Mouse (Mus musculus) hindbrain, embryonic 15.5 days (tissue): ENCODE results near the gene Eef1e1. TPM values are rescaled to one million over a fixed set of nuclear protein-coding genes. Genes with fewer than 3 reads are reported as not detected.
"Not testable (repeated sequence)": the region's sequence is repeated elsewhere in the genome, so short reads cannot be mapped to it uniquely, and the experiment has no call there.

Experiments used
- ATAC-seq: fragments of 200-750 bp; cut with Nextera tagmentation; 2 replicates; pipeline ENCODE4 v1.8.0; 2017; ENCODE audit warnings: low read depth, moderate number of reproducible peaks, moderate TSS enrichment; ENCODE audit not compliant: low FRiP score
- H3K27ac ChIP-seq: fragments of 300-500 bp; sonication (generic); replicated peaks from 2 replicates; pipeline ENCODE4 v1.5.1; 2015; ENCODE audit warnings: mild to moderate bottlenecking, inconsistent platforms
- H3K27me3 ChIP-seq: fragments of 300-500 bp; sonication (generic); 2 replicates; pipeline ENCODE4 v1.6.1; 2015; ENCODE audit warnings: control low read depth, inconsistent platforms
- H3K36me3 ChIP-seq: fragments of 300-500 bp; sonication (generic); 2 replicates; pipeline ENCODE4 v1.6.1; 2015; ENCODE audit warnings: control low read depth, inconsistent platforms
- H3K4me1 ChIP-seq: fragments of 300-500 bp; sonication (generic); replicated peaks from 2 replicates; pipeline ENCODE4 v1.6.1; 2015; ENCODE audit warnings: control low read depth, inconsistent platforms
- H3K4me2 ChIP-seq: fragments of 300-500 bp; sonication (generic); 2 replicates; pipeline ENCODE4 v1.6.1; 2015; ENCODE audit warnings: moderate library complexity, mild to moderate bottlenecking, inconsistent platforms
- H3K4me3 ChIP-seq: fragments of 300-500 bp; sonication (generic); 2 replicates; pipeline ENCODE4 v1.5.1; 2015; ENCODE audit warnings: mild to moderate bottlenecking, inconsistent platforms
- H3K9ac ChIP-seq: fragments of 300-500 bp; sonication (generic); 2 replicates; pipeline ENCODE4 v1.6.1; 2015; ENCODE audit warnings: inconsistent platforms
- H3K9me3 ChIP-seq: fragments of 300-500 bp; sonication (generic); 2 replicates; pipeline ENCODE4 v1.6.1; 2016; ENCODE audit warnings: control low read depth, inconsistent platforms
- WGBS: fragments of 180-500 bp; shearing (Covaris S2); methylation state at CpG from one replicate; pipeline ENCODE4 v1.1.7; 2015; 5-methylcytosine and 5-hydroxymethylcytosine counted together
- polyA plus RNA-seq: library from polyadenylated mRNA; unstranded; fragments of >200 nt; fragmentation: Nextera tagmentation; extraction: Ambion mirVana; gene quantifications from 2 replicates; pipeline ENCODE4 v1.2.1, GENCODE M21; 2015

Eef1e1 gene
- polyA plus RNA-seq, 1 experiment from 2014 or later, result 106 TPM

- H3K4me2 ChIP-seq, H3K4me3 ChIP-seq, H3K36me3 ChIP-seq, H3K27ac ChIP-seq, H3K27me3 ChIP-seq, H3K9ac ChIP-seq, H3K4me1 ChIP-seq, H3K9me3 ChIP-seq, ATAC-seq: not testable (repeated sequence)
- 87% methylated on average over 4 of the region's 4 CpGs for WGBS
Observed at GRCm38 (mm10) chr13:38618001-38618630, 40.7 kb downstream of the Eef1e1 start.

DNA sequence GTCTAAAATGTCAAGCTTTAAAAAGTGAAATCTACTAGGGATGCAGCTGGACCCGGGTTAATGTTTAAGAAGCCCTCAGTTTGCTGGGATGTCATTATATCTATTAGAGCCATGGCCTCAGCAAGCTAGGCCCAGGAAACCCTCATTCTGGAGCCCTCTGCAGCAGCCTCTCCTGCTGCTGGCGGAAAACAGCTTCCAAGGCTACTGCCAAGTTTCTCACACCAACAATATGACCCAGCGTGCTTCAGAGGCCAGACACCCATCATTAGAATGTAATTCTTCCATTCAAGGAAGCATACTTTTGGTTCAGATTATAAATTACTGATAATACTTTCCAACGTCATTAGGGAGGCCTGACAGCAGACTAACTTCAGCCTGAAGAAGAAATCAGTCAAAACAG, 42.0 kb downstream of the Eef1e1 start:
- Histone ChIP-seq H3K4me1 (no peaks in the 10 kb centered on the region), H3K9me3 (no peaks in the 10 kb centered on the region), H3K9ac (no peak overlapping the region), H3K4me2 (no peak overlapping the region), H3K4me3 (no peak overlapping the region), H3K36me3 (peaks cover 10% of the 10 kb centered on the region; the same call in 1 of the 2 replicates), H3K27me3 (no peaks in the 10 kb centered on the region), H3K27ac (no peak overlapping the region)
- no peak for ATAC-seq
- WGBS, result 81% methylated on average over 4 of the region's 4 CpGs

DNA sequence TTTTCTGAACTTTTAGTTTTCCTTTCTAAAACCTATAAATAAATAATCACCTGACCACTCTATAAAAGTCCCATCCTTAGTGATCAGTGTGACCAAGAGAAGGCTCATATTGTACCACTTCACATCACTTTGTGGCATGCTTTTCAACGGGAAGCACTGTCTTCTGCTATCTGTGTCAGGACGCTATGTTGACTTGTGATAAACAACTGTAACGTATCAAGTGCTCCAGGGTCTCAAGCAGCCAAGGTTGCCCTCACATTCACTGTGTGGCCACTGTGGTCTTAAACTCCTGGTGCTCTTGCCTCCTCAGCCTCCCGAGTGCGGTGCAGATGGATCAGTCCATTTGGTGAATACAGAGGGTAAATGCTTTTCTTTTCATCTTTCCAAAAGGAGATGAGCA, 43.2 kb downstream of the Eef1e1 start:
- no peak overlapping the region for H3K4me3 ChIP-seq
- H3K36me3 ChIP-seq, result peaks cover 10% of the 10 kb centered on the region; the same call in 1 of the 2 replicates
- 95% methylated on average over 5 of the region's 5 CpGs for WGBS
- no peaks in the 10 kb centered on the region for H3K27me3 ChIP-seq
- H3K9me3 ChIP-seq, result no peaks in the 10 kb centered on the region
- H3K27ac ChIP-seq, result no peak overlapping the region
- H3K4me1 ChIP-seq, result no peaks in the 10 kb centered on the region
- no peak overlapping the region for H3K4me2 ChIP-seq
- no peak overlapping the region for H3K9ac ChIP-seq
- no peak for ATAC-seq

DNA sequence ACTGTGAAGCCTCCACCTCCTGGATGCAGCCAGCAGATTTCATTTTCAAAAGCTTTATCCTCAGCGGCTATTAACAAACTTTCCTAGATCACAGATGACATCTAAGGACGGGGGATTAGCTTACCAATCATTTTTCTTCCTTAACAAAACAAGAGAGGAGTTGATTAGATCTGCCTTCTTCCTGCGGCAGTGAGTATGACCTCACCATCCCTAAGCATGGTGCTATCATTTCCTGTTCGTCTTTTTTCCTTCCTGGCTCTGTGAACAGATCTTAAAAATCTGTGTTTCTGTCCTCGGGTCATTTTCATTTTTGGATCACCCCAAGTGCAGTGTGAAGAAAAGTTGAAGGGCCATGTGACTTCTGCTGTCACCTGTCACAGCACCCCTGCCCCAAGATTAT, 44.6 kb downstream of the Eef1e1 start:
- peaks cover 10% of the 10 kb centered on the region; the same call in 1 of the 2 replicates for H3K36me3 ChIP-seq
- H3K27me3 ChIP-seq, result no peaks in the 10 kb centered on the region
- no peaks in the 10 kb centered on the region for H3K9me3 ChIP-seq
- no peak overlapping the region for H3K9ac ChIP-seq
- 85% methylated on average over 5 of the region's 5 CpGs for WGBS
- no peak overlapping the region for H3K27ac ChIP-seq
- no peaks in the 10 kb centered on the region for H3K4me1 ChIP-seq
- H3K4me3 ChIP-seq, result no peak overlapping the region
- no peak for ATAC-seq
- no peak overlapping the region for H3K4me2 ChIP-seq

DNA sequence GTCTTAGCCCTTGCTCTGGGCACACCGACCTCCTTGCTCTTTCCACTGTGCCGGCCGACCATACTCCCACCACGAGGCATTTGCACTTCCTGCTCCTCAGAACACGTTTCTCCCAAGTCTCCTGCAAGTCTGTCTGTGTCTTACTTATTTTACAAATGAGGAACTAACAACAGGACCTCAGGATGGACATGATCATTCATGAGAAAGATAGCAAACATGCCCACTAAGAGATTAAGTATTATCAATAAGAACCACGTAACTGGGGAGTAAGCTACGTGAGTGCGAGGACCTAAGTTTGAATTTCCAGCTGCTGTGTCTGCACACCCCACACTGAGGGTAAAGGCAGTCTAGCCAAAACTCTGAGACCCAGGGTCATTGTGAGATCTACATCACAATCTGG, 45.3 kb downstream of the Eef1e1 start:
- no peak for ATAC-seq
- Histone ChIP-seq H3K4me1 (no peaks in the 10 kb centered on the region), H3K27ac (no peak overlapping the region), H3K36me3 (peaks cover 10% of the 10 kb centered on the region; the same call in 1 of the 2 replicates), H3K4me3 (no peak overlapping the region), H3K9me3 (no peaks in the 10 kb centered on the region), H3K4me2 (no peak overlapping the region), H3K27me3 (no peaks in the 10 kb centered on the region), H3K9ac (no peak overlapping the region)
- WGBS, result 91% methylated on average over 8 of the region's 8 CpGs

GRCm38 (mm10) chr13:38612608-38613007, 46.2 kb downstream of the Eef1e1 start:
- H3K4me3 ChIP-seq, result no peak overlapping the region
- H3K27ac ChIP-seq, result no peak overlapping the region
- H3K36me3 ChIP-seq, result peaks cover 10% of the 10 kb centered on the region; the same call in 1 of the 2 replicates
- no peak overlapping the region for H3K4me2 ChIP-seq
- no peaks in the 10 kb centered on the region for H3K27me3 ChIP-seq
- H3K9me3 ChIP-seq, result no peaks in the 10 kb centered on the region
- H3K9ac ChIP-seq, result no peak overlapping the region
- ATAC-seq, result no peak
- WGBS, result 94% methylated on average over 9 of the region's 9 CpGs
- no peaks in the 10 kb centered on the region for H3K4me1 ChIP-seq

- ATAC-seq, result no peak
- no peaks in the 10 kb centered on the region for H3K27me3 ChIP-seq
- H3K27ac ChIP-seq, result no peak overlapping the region
- H3K4me2 ChIP-seq, result no peak overlapping the region
- peaks cover 10% of the 10 kb centered on the region; the same call in 1 of the 2 replicates for H3K36me3 ChIP-seq
- no peak overlapping the region for H3K9ac ChIP-seq
- H3K9me3 ChIP-seq, result no peaks in the 10 kb centered on the region
- 93% methylated on average over 4 of the region's 4 CpGs for WGBS
- no peak overlapping the region for H3K4me3 ChIP-seq
- no peaks in the 10 kb centered on the region for H3K4me1 ChIP-seq
Observed at GRCm38 (mm10) chr13:38612179-38612578, 46.7 kb downstream of the Eef1e1 start.

DNA sequence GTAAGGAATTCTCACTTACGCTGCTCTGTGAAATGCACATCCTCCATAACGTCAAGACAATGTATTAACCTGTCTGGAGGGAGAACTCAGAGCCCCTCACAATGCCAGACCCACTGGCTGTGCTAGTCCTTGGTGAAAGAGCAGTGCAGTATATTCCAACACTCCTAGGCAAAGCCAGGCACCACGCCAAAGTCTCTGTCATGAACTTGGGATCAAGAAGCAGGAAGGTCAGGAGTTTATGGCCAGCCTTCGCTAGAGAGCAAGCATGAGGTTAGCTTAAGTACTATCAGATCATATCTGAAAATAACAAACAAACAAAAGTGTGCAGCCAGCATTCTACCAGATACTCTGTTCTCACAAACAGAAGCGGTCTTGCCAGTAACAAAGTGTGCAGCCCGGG, 48.5 kb downstream of the Eef1e1 start:
- Histone ChIP-seq H3K27ac (no peak overlapping the region), H3K4me1 (no peaks in the 10 kb centered on the region)
- 92% methylated on average over 6 of the region's 6 CpGs for WGBS

GRCm38 (mm10) chr13:38607130-38607529, 51.7 kb downstream of the Eef1e1 start:
- H3K27ac ChIP-seq, result no peak overlapping the region
- H3K9ac ChIP-seq, result no peak overlapping the region
- peaks cover under 1% of the 10 kb centered on the region; the same call in 1 of the 2 replicates for H3K36me3 ChIP-seq
- no peaks in the 10 kb centered on the region for H3K4me1 ChIP-seq
- no peak overlapping the region for H3K4me2 ChIP-seq
- ATAC-seq, result no peak
- no peaks in the 10 kb centered on the region for H3K9me3 ChIP-seq
- no peaks in the 10 kb centered on the region for H3K27me3 ChIP-seq
- no peak overlapping the region for H3K4me3 ChIP-seq
- 92% methylated on average over 6 of the region's 6 CpGs for WGBS

More for the DNA sequence above, 48.5 kb downstream of the Eef1e1 start:
- H3K4me2 ChIP-seq, result no peak overlapping the region
- no peak overlapping the region for H3K9ac ChIP-seq
- H3K9me3 ChIP-seq, result no peaks in the 10 kb centered on the region
- ATAC-seq, result no peak
- peaks cover 8% of the 10 kb centered on the region; the same call in 1 of the 2 replicates for H3K36me3 ChIP-seq
- no peaks in the 10 kb centered on the region for H3K27me3 ChIP-seq
- H3K4me3 ChIP-seq, result no peak overlapping the region

- Histone ChIP-seq H3K27me3 (no peaks in the 10 kb centered on the region), H3K36me3 (no peaks in the 10 kb centered on the region)
- 85% methylated on average over 6 of the region's 6 CpGs for WGBS
Observed at GRCm38 (mm10) chr13:38605353-38605752, 53.5 kb downstream of the Eef1e1 start.

GRCm38 (mm10) chr13:38602966-38603365, 55.9 kb downstream of the Eef1e1 start:
- WGBS, result 85% methylated on average over 13 of the region's 13 CpGs
- Histone ChIP-seq H3K4me1 (no peaks in the 10 kb centered on the region), H3K4me3 (no peak overlapping the region), H3K27ac (no peak overlapping the region), H3K27me3 (no peaks in the 10 kb centered on the region), H3K36me3 (no peaks in the 10 kb centered on the region), H3K9me3 (no peaks in the 10 kb centered on the region), H3K9ac (no peak overlapping the region), H3K4me2 (no peak overlapping the region)
- ATAC-seq, result no peak

More at GRCm38 (mm10) chr13:38605353-38605752, 53.5 kb downstream of the Eef1e1 start:
- no peak overlapping the region for H3K4me2 ChIP-seq
- H3K9me3 ChIP-seq, result no peaks in the 10 kb centered on the region
- H3K27ac ChIP-seq, result no peak overlapping the region
- no peak overlapping the region for H3K9ac ChIP-seq
- no peak for ATAC-seq
- H3K4me1 ChIP-seq, result no peaks in the 10 kb centered on the region
- H3K4me3 ChIP-seq, result no peak overlapping the region

DNA sequence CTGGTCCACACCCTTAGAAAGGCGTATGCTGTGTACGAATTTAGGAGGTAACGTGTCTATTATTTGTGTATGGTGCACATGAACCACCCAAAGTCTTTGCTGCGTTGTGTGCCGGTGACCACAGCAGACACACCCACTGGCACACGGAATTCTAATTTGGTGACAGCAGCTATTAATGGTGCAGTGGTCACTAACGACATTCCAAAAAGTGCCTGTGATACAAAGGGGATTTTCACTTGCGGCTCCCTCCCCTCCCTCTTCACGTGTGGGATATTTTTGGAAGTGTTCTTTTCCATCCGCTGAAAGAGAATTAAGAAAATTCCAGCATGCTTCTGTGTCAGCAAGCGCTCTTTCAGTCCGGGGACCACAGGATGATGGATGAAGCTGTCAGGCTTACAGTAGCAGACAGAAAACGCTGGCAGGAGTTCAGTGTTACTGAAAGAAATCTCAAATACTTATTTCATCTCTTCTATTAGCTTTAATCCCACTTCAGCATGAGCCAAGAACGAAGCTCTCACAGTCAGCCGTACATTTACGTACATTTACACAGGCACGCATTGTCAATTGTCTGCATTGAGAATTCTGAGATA, 56.5 kb downstream of the Eef1e1 start:
- no peak overlapping the region for H3K4me3 ChIP-seq
- 69% methylated on average over 17 of the region's 17 CpGs for WGBS
- H3K4me1 ChIP-seq, result no peaks in the 10 kb centered on the region
- no peaks in the 10 kb centered on the region for H3K27me3 ChIP-seq
- H3K36me3 ChIP-seq, result no peaks in the 10 kb centered on the region
- ATAC-seq, result no peak
- H3K9ac ChIP-seq, result no peak overlapping the region
- H3K27ac ChIP-seq, result no peak overlapping the region
- H3K9me3 ChIP-seq, result no peaks in the 10 kb centered on the region
- no peak overlapping the region for H3K4me2 ChIP-seq
